Mouse (Mus musculus): ENCODE measurements around the gene Mtx1.

DNA sequence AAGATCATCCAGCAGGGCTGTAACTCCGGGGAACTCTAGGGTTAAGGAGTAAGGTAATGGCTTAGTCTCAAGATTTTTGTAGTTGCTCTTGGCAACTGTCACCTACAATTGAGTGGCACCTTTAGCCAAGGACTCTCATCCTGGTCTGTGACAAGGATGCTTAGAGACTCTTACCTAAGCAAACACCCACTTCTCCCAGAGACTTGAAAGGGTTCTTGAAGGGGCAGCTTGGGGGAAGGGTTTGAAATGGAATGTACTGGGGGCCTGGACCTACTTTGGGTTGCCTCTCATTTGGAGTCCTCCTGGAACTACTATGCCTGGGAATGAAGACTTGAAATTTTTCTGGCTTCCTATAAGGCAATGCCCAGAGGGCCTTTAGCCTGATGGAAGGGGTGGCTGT lies 8.6 kb downstream of the Mtx1 start:
- no peak for TF ChIP-seq CTCF (IDR thresholded peaks at IDR 0.05; ENCODE audit: control insufficient read depth, insufficient read depth, low read length)
- no peak for TF ChIP-seq POLR2A (IDR thresholded peaks at IDR 0.05; ENCODE audit: borderline replicate concordance, control insufficient read depth, low read depth, low read length)
